Mouse (Mus musculus) thymus, postnatal 25 days (tissue): ENCODE data around the gene Kif1b.

Experiments used
- DNase-seq: peaks from one replicate; pipeline ENCODE4 v3.0.0; 2022

Kif1b gene

GRCm38 (mm10) chr4:149133395-149133794, 174.1 kb downstream of the Kif1b start:
- no peak for DNase-seq

DNA sequence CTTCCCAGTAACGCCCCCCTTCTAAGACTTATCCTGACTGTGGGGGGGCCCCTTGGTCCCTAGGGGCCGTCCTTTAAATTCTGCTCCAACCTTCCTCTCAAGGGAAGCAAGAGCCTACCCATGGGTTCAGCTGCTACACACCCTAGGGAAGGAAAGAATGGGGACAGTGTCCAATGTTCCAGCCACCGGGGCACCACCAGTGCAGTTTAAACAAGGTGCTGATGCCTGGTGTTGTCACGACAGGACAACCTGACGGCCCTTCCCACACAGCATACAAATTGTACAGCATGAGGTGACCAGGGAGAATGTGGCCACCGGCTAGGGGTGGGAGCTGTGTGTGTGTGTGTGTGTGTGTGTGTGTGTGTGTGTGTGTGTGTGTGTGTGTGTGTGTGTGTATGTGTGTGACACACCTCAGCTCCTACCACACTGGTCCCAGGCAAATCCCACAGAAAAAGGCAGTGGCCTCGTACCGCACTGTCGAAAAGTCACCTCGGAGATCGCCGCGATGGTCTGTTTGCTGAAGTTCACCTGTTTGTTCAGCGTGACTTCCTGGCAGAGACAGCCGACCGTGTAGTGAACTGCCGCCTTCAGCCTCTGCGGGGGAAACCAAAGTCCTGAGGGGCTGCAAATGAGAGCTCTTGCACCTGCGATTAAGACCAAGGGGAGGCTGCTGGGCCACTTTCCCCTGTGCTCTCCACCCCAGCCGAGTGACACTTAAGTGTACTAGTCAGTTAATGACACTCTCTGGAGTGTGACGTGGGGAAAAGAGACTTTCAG, 175.5 kb downstream of the Kif1b start:
- DNase-seq = no peak

GRCm38 (mm10) chr4:149131021-149131752, 176.3 kb downstream of the Kif1b start:
- no peak for DNase-seq

GRCm38 (mm10) chr4:149128467-149128866, 179.0 kb downstream of the Kif1b start:
- no peak for DNase-seq

DNA sequence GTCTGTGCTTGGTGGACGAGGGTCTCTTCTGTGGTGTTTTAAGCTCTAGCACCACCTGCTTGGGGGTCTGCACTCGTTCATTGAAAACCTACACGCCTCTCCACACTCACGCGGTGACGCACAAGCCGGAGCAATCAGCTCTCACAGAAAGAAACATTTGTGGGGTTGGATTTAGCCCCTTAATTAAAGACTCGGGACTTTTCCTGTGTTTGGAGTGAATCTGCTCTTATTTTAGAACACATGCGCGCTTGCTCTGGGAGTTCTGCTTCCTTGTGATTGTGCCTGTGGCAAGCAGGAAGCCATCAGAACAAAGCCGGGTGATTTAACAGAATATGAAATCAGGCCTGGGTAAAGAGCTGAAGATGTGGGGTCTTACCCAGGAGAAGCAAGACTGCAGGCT, 180.8 kb downstream of the Kif1b start, which contains the start of gene Cort:
Cort (minus strand) TSS at position 101 of the 400 bp plus-strand sequence.
- DNase-seq = no peak
